Mouse (Mus musculus) lung, postnatal 0 days (tissue): ENCODE measurements around the gene Spn.

Experiments used
- CTCF ChIP-seq: IDR thresholded peaks from 2 replicates; pipeline ENCODE4 v1.5.1; 2016; ENCODE audit warnings: antibody characterized with exemption, mild to moderate bottlenecking
- EP300 ChIP-seq: IDR thresholded peaks from 2 replicates; pipeline ENCODE4 v1.6.1; 2016; ENCODE audit warnings: antibody characterized with exemption, mild to moderate bottlenecking, control low read depth

GRCm38 (mm10) chr7:127116331-127116935 lies 21.2 kb downstream of the Spn start:
- TF ChIP-seq CTCF (no peak), EP300 (no peak)
